ENCODE assay signal across 32 mouse cellular contexts in the genomic region with DNA sequence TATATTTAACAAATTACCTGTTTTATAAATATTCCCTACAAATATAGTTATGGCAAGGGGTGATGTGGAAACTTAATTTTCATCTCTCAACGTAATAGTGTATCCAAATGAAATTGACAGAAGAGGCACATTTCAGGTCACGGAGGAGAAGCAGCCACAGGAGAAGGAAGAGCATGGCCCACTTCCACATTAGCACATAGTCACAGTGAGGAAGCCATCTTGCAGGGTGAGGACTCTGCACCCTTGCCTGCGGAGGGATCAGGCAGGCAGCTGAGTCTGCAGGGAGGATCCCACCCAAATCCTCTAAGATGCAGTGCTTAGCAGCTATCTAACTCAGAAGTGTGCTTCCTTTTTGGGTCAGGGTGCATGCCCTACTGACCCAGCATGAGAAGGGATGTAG.
"Had no signal": no experiment of that assay in that cellular context is flagged by ENCODE, and none has a peak within 500 bp of the region (broad histone marks: within the 10 kb centered on the region; RNA-seq: fewer than 3 reads in every experiment).

No protein-coding gene starts in this region.

- H3K4me3 ChIP-seq: heart, embryonic 10.5 days; heart, embryonic 12.5 days; heart, embryonic 13.5 days; heart, embryonic 15.5 days; hindbrain, embryonic 10.5 days; hindbrain, embryonic 12.5 days; hindbrain, embryonic 13.5 days; hindbrain, embryonic 15.5 days; intestine, embryonic 15.5 days; kidney, embryonic 15.5 days; layer of hippocampus, adult 2 months had no signal

- DNase-seq: heart, postnatal 10 days; heart, postnatal 14 days; heart, postnatal 36 days; heart, postnatal 4 days; kidney, adult 11 months; kidney, adult 18-20 months; kidney, adult 2 months; kidney, adult 8-10 months; kidney, adult 9 months; kidney, postnatal 10 days; kidney, postnatal 14 days; kidney, postnatal 25 days; kidney, postnatal 36 days; kidney, postnatal 4 days; layer of hippocampus, adult 9-11 months; layer of hippocampus, postnatal 36 days had no signal

- H3K4me1 ChIP-seq: heart, embryonic 10.5 days; hindbrain, embryonic 12.5 days; hindbrain, embryonic 13.5 days; hindbrain, embryonic 15.5 days; intestine, embryonic 15.5 days; kidney, embryonic 15.5 days had no signal

- ATAC-seq: hindbrain, embryonic 16.5 days; hindbrain, postnatal 0 days; inflammation-experienced regulatory T-cells, adult 6 months; intestine, embryonic 15.5 days; intestine, embryonic 16.5 days; intestine, postnatal 0 days had no signal

- H3K27me3 ChIP-seq: heart, embryonic 13.5 days; heart, embryonic 15.5 days; hindbrain, embryonic 12.5 days; hindbrain, embryonic 13.5 days; hindbrain, embryonic 15.5 days; intestine, embryonic 15.5 days; kidney, embryonic 15.5 days had no signal

- H3K36me3 ChIP-seq: heart, embryonic 10.5 days; heart, embryonic 12.5 days; heart, embryonic 13.5 days; heart, embryonic 15.5 days; hindbrain, embryonic 10.5 days; hindbrain, embryonic 12.5 days; hindbrain, embryonic 13.5 days; hindbrain, embryonic 15.5 days; intestine, embryonic 15.5 days; kidney, embryonic 15.5 days had no signal

- H3K9me3 ChIP-seq: heart, embryonic 10.5 days; heart, embryonic 13.5 days; heart, embryonic 15.5 days; hindbrain, embryonic 10.5 days; hindbrain, embryonic 12.5 days; hindbrain, embryonic 13.5 days; hindbrain, embryonic 15.5 days; intestine, embryonic 15.5 days; kidney, embryonic 15.5 days had no signal
